Mouse (Mus musculus): ENCODE measurements around the gene Ikzf1.

Gene Ikzf1

GRCm38 (mm10) chr11:11684930-11685852 is at the start of gene Ikzf1:
Ikzf1 (plus strand) TSS chr11:11685003.
- no peak for DNase-seq

- no peak for DNase-seq
Measured at GRCm38 (mm10) chr11:11644303-11644702, 40.5 kb upstream of the Ikzf1 start.

- DNase-seq, result no peak
Measured at GRCm38 (mm10) chr11:11656388-11656787, 28.4 kb upstream of the Ikzf1 start.

GRCm38 (mm10) chr11:11656995-11657530 is 27.7 kb upstream of the Ikzf1 start:
- DNase-seq, result no peak

GRCm38 (mm10) chr11:11657634-11658033 is 27.2 kb upstream of the Ikzf1 start:
- no peak for DNase-seq

- DNase-seq, result no peak
Measured at GRCm38 (mm10) chr11:11658834-11659233, 26.0 kb upstream of the Ikzf1 start.

GRCm38 (mm10) chr11:11660651-11661050 is 24.2 kb upstream of the Ikzf1 start:
- DNase-seq, result no peak

- no peak for DNase-seq
Measured at GRCm38 (mm10) chr11:11667254-11667921, 17.4 kb upstream of the Ikzf1 start.

- no peak for DNase-seq
Measured at GRCm38 (mm10) chr11:11667922-11668290, 16.9 kb upstream of the Ikzf1 start.

- no peak for DNase-seq
Measured at GRCm38 (mm10) chr11:11672974-11673373, 11.8 kb upstream of the Ikzf1 start.

- no peak for DNase-seq
Measured at GRCm38 (mm10) chr11:11675063-11675462, 9.7 kb upstream of the Ikzf1 start.

- DNase-seq, result no peak
Measured at GRCm38 (mm10) chr11:11676068-11676741, 8.6 kb upstream of the Ikzf1 start.

GRCm38 (mm10) chr11:11677165-11677564 is 7.6 kb upstream of the Ikzf1 start:
- DNase-seq, result no peak

- DNase-seq, result no peak
Measured at GRCm38 (mm10) chr11:11678972-11679371, 5.8 kb upstream of the Ikzf1 start.

- no peak for DNase-seq
Measured at GRCm38 (mm10) chr11:11684056-11684929, 510 bp upstream of the Ikzf1 start.

GRCm38 (mm10) chr11:11685853-11686395 is 1.1 kb downstream of the Ikzf1 start:
- DNase-seq, result peak; percentile 47

- no peak for DNase-seq
Measured at GRCm38 (mm10) chr11:11686569-11687051, 1.8 kb downstream of the Ikzf1 start.

GRCm38 (mm10) chr11:11687551-11688185 is 2.9 kb downstream of the Ikzf1 start:
- DNase-seq, result no peak

- no peak for DNase-seq
Measured at GRCm38 (mm10) chr11:11688766-11689330, 4.0 kb downstream of the Ikzf1 start.

- DNase-seq, result no peak
Measured at GRCm38 (mm10) chr11:11689701-11690058, 4.9 kb downstream of the Ikzf1 start.

Data from kidney, adult 18-20 months (tissue).